8 mouse cellular contexts compared by ENCODE assay signal in genomic region chr9:107156388-107156787, GRCm38 (mm10).
DNase-seq lines count a peak whose midpoint lies in the region; TF ChIP-seq lines count a peak whose summit lies in the region.
"Not testable (repeated sequence)": the region's sequence is repeated elsewhere in the genome, so short reads cannot be mapped to it uniquely, and the experiment has no call there.

No protein-coding gene starts in this region.

- H3K27ac ChIP-seq in ES-Bruce4 (ENCODE audit: insufficient read depth, low read length); ES-E14 (ENCODE audit: insufficient read depth, low read depth, low read length, poor library complexity, severe bottlenecking): not testable (repeated sequence)

- not testable (repeated sequence) for TF ChIP-seq POLR2A in ES-Bruce4 (IDR thresholded peaks at IDR 0.05; ENCODE audit: insufficient read depth, low read length)

- not testable (repeated sequence) for H3K4me1 ChIP-seq in E14TG2a.4 (replicated peaks; ENCODE audit: low read depth, low read length); ES-Bruce4 (ENCODE audit: control insufficient read depth, insufficient read depth, low read length); ES-E14 (ENCODE audit: control insufficient read depth in 2 of 2, insufficient read depth in 2 of 2, low read length in 2 of 2, poor library complexity in 1 of 2)

- not testable (repeated sequence) for H3K36me3 ChIP-seq in E14TG2a.4 (ENCODE audit: insufficient read depth, low read length); ES-Bruce4 (ENCODE audit: control insufficient read depth, insufficient read depth, low read length, poor library complexity, severe bottlenecking); ES-E14 (ENCODE audit: control insufficient read depth, insufficient read depth, low read length, poor library complexity, severe bottlenecking)

- peak overlapping the region; percentile 63 for H3K4me3 ChIP-seq in E14TG2a.4 (replicated peaks; ENCODE audit: low read length)
- H3K4me3 ChIP-seq in ES-Bruce4 (ENCODE audit: low read depth, low read length) = not testable (repeated sequence)
- H3K4me3 ChIP-seq in ES-E14 (ENCODE audit: insufficient read depth in 1 of 2, low read depth in 1 of 2, low read length in 2 of 2, poor library complexity in 1 of 2, severe bottlenecking in 1 of 2) = peak overlapping the region in 1 of 2 experiments; percentile 59; a peak in 2 of 4 replicates

- DNase-seq in ES-CJ7 (ENCODE audit: low read depth, low spot score) (peak; percentile 69), ES-E14 (ENCODE audit: low read depth, low spot score) (peak; percentile 16), R1 (ENCODE audit: low read depth, low spot score) (peak; percentile 78), WW6 (ENCODE audit: low read depth, low spot score) (peak; percentile 22), ZHBTc4 (ENCODE audit: low read depth, low spot score) (peak; percentile 68)
- peak; percentile 78 for DNase-seq in heart, adult 11 months

- not testable (repeated sequence) for H3K27me3 ChIP-seq in E14TG2a.4 (ENCODE audit: insufficient read depth, low read length); ES-Bruce4 (ENCODE audit: control insufficient read depth, insufficient read depth, low read length, poor library complexity, severe bottlenecking)

- not testable (repeated sequence) for TF ChIP-seq EP300 in ES-Bruce4 (IDR thresholded peaks at IDR 0.05; ENCODE audit: insufficient read depth, low read depth, low read length)

- H3K9ac ChIP-seq in ES-Bruce4 (ENCODE audit: low read depth, poor library complexity, severe bottlenecking); ES-E14 (ENCODE audit: insufficient read depth, low read depth, low read length, poor library complexity, severe bottlenecking): not testable (repeated sequence)

- TF ChIP-seq CTCF in E14TG2a.4 (conservative IDR thresholded peaks at IDR 0.05; ENCODE audit: low read length) = peak; percentile 6; the same call in 1 of the 2 replicates
- peak; percentile 34 for TF ChIP-seq CTCF in ES-Bruce4 (IDR thresholded peaks at IDR 0.05; ENCODE audit: low read depth, low read length)

- in situ Hi-C loops in ES-E14 (cut with MboI; ENCODE audit: low sequenced_read_pairs in 2 of 2, unreplicated experiment in 2 of 2) = not testable (repeated sequence)

- not testable (repeated sequence) for H3K9me3 ChIP-seq in E14TG2a.4 (ENCODE audit: low read length); ES-Bruce4 (replicated peaks; ENCODE audit: control insufficient read depth, insufficient read depth, low read length, poor library complexity, severe bottlenecking); ES-E14 (ENCODE audit: control insufficient read depth, insufficient read depth, low read depth, low read length)

Comparison
In these comparisons a context has a peak if more than half of its experiments do, and no peak if none do; other contexts are left out.
1. DNase-seq: peak in every context shown above with its lines; median percentile 78 in R1; 78 in heart, adult 11 months; 69 in ES-CJ7; 68 in ZHBTc4; 22 in WW6; 16 in ES-E14.